Mouse (Mus musculus) heart, postnatal 0 days (tissue): ENCODE results near the gene Purb. TPM values are rescaled to one million over a fixed set of nuclear protein-coding genes. Genes with fewer than 3 reads are reported as not detected.

Source experiments
- ATAC-seq: fragments of 200-750 bp; cut with Nextera tagmentation; 2 replicates; pipeline ENCODE4 v1.8.0; 2017; ENCODE audit warnings: low read depth, moderate number of reproducible peaks, moderate library complexity; ENCODE audit not compliant: insufficient read depth
- DNase-seq: peaks from one replicate; pipeline ENCODE4 v3.0.0-alpha.2; 2016; ENCODE audit warnings: low spot score
- H3K27ac ChIP-seq: fragments of 300-500 bp; sonication (generic); 2 replicates; pipeline ENCODE4 v1.5.1; 2014; ENCODE audit warnings: low read depth, mild to moderate bottlenecking
- H3K27me3 ChIP-seq: fragments of 300-500 bp; sonication (generic); 2 replicates; pipeline ENCODE4 v1.6.1; 2014; ENCODE audit warnings: low read length, mixed read lengths; ENCODE audit not compliant: control insufficient read depth, insufficient read depth
- H3K36me3 ChIP-seq: fragments of 300-500 bp; sonication (generic); replicated peaks from 2 replicates; pipeline ENCODE4 v1.6.1; 2014; ENCODE audit warnings: low read length, mixed read lengths; ENCODE audit not compliant: control insufficient read depth, insufficient read depth
- H3K4me1 ChIP-seq: fragments of 300-500 bp; sonication (generic); 2 replicates; pipeline ENCODE4 v1.6.1; 2014; ENCODE audit warnings: antibody characterized with exemption; ENCODE audit not compliant: control insufficient read depth, insufficient read depth
- H3K4me2 ChIP-seq: fragments of 300-500 bp; sonication (generic); 2 replicates; pipeline ENCODE4 v1.6.1; 2014; ENCODE audit warnings: low read depth, mild to moderate bottlenecking, low read length, moderate library complexity
- H3K4me3 ChIP-seq: fragments of 300-500 bp; sonication (generic); 2 replicates; pipeline ENCODE4 v1.5.1; 2014; ENCODE audit warnings: low read depth, low read length
- H3K9ac ChIP-seq: fragments of 300-500 bp; sonication (generic); replicated peaks from 2 replicates; pipeline ENCODE4 v1.6.1; 2014; ENCODE audit warnings: low read depth, low read length, mixed read lengths
- H3K9me3 ChIP-seq: fragments of 300-500 bp; sonication (generic); replicated peaks from 2 replicates; pipeline ENCODE4 v1.6.1; 2016; ENCODE audit warnings: low read length; ENCODE audit not compliant: control insufficient read depth
- CTCF ChIP-seq: IDR thresholded peaks from 2 replicates; pipeline ENCODE4 v1.5.1; 2016; ENCODE audit warnings: antibody characterized with exemption, control low read depth, low read depth
- EP300 ChIP-seq: IDR thresholded peaks from 2 replicates; pipeline ENCODE4 v1.6.1; 2016; ENCODE audit warnings: antibody characterized with exemption, low read depth
- WGBS: fragments of 180-500 bp; shearing (Covaris S2); extraction: QIAGEN DNeasy Blood & Tissue Kit; methylation state at CpG from one replicate; pipeline ENCODE4 v1.1.7; 2014; 5-methylcytosine and 5-hydroxymethylcytosine counted together
- polyA plus RNA-seq: library from polyadenylated mRNA; unstranded; fragments of >200 nt; fragmentation: Nextera tagmentation; extraction: Ambion mirVana; gene quantifications from 2 replicates; pipeline ENCODE4 v1.2.1, GENCODE M21; 2015
- total RNA-seq: library from RNA; depleted of rRNA; stranded (reverse); fragments of >200 nt; gene quantifications from 2 replicates; pipeline ENCODE4 v1.2.3, GENCODE M21; 2014; ENCODE audit warnings: low replicate concordance

The Purb gene
- total and polyA plus RNA-seq, 2 experiments from 2014 or later: 22.0 to 40.4 TPM

GRCm38 (mm10) chr11:6506516-6506915 lies 30.8 kb upstream of the Purb start:
- TF ChIP-seq EP300 (no peak), CTCF (no peak)
- H3K4me3 ChIP-seq: no peak overlapping the region
- no peaks in the 10 kb centered on the region for H3K36me3 ChIP-seq
- H3K27me3 ChIP-seq: no peaks in the 10 kb centered on the region
- no peaks in the 10 kb centered on the region for H3K9me3 ChIP-seq
- 81% methylated on average over 9 of the region's 9 CpGs for WGBS
- no peak for DNase-seq
- no peak overlapping the region for H3K9ac ChIP-seq
- H3K4me2 ChIP-seq: no peak overlapping the region
- no peak overlapping the region for H3K27ac ChIP-seq
- no peak for ATAC-seq
- H3K4me1 ChIP-seq: no peaks in the 10 kb centered on the region

GRCm38 (mm10) chr11:6504689-6505088 lies 29.0 kb upstream of the Purb start:
- Histone ChIP-seq H3K9me3 (no peaks in the 10 kb centered on the region), H3K36me3 (no peaks in the 10 kb centered on the region), H3K9ac (no peak overlapping the region), H3K27ac (no peak overlapping the region), H3K4me3 (no peak overlapping the region), H3K4me1 (no peaks in the 10 kb centered on the region), H3K27me3 (no peaks in the 10 kb centered on the region), H3K4me2 (no peak overlapping the region)
- TF ChIP-seq CTCF (no peak), EP300 (no peak)
- DNase-seq: no peak
- ATAC-seq: no peak
- WGBS: 76% methylated on average over 6 of the region's 6 CpGs

GRCm38 (mm10) chr11:6504226-6504625 lies 28.5 kb upstream of the Purb start:
- WGBS: 61% methylated on average over 3 of the region's 3 CpGs
- TF ChIP-seq EP300 (no peak), CTCF (no peak)
- no peak for DNase-seq

GRCm38 (mm10) chr11:6502506-6502905 lies 26.8 kb upstream of the Purb start:
- no peaks in the 10 kb centered on the region for H3K27me3 ChIP-seq
- no peak for TF ChIP-seq EP300
- TF ChIP-seq CTCF: no peak
- H3K4me1 ChIP-seq: no peaks in the 10 kb centered on the region
- H3K9me3 ChIP-seq: no peaks in the 10 kb centered on the region
- no peak for ATAC-seq
- H3K4me2 ChIP-seq: no peak overlapping the region
- WGBS: 88% methylated on average over 2 of the region's 2 CpGs
- no peaks in the 10 kb centered on the region for H3K36me3 ChIP-seq
- H3K9ac ChIP-seq: no peak overlapping the region
- no peak for DNase-seq
- H3K4me3 ChIP-seq: no peak overlapping the region
- H3K27ac ChIP-seq: no peak overlapping the region

More at GRCm38 (mm10) chr11:6504226-6504625, 28.5 kb upstream of the Purb start:
- Histone ChIP-seq H3K27ac (no peak overlapping the region), H3K9ac (no peak overlapping the region), H3K9me3 (no peaks in the 10 kb centered on the region), H3K4me1 (no peaks in the 10 kb centered on the region), H3K36me3 (no peaks in the 10 kb centered on the region), H3K4me3 (no peak overlapping the region), H3K27me3 (no peaks in the 10 kb centered on the region), H3K4me2 (no peak overlapping the region)
- ATAC-seq: no peak

GRCm38 (mm10) chr11:6497311-6497948 lies 21.7 kb upstream of the Purb start:
- H3K27ac ChIP-seq: no peak overlapping the region
- 69% methylated on average over 12 of the region's 12 CpGs for WGBS
- no peak for DNase-seq
- H3K4me2 ChIP-seq: no peak overlapping the region
- no peak for TF ChIP-seq EP300
- TF ChIP-seq CTCF: no peak
- H3K9me3 ChIP-seq: no peaks in the 10 kb centered on the region
- no peak overlapping the region for H3K9ac ChIP-seq
- no peaks in the 10 kb centered on the region for H3K4me1 ChIP-seq
- H3K4me3 ChIP-seq: no peak overlapping the region
- no peaks in the 10 kb centered on the region for H3K36me3 ChIP-seq
- no peaks in the 10 kb centered on the region for H3K27me3 ChIP-seq
- no peak for ATAC-seq
